Mouse (Mus musculus): ENCODE measurements around the gene Igfals. TPM values are rescaled to one million over a fixed set of nuclear protein-coding genes. Genes with fewer than 3 reads are reported as not detected.

Gene Igfals
- polyA plus RNA-seq (2016; fragmentation: Nextera tagmentation; extraction: Ambion mirVana) = 0.22 and 0.28 TPM in 2 replicates

DNA sequence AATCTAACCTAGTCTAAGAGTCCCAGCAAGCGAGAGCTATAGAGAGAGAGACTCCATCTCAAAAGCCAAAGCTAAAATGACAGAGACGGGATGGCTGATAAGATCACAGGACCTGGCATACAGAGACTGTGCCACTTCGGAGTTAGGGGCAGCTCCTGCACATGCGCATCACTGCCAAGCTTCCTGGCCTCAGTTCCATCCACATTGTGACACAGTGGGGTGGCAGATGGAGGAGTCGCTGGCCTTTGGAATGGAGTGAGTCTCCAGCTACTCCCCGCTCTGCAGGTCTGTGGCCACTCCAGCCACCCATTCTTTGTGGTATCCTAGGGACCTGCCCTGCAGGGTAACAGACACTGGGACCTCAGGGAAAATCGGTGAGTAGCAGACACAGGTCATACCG is at the start of gene Igfals:
Igfals (plus strand) TSS at position 222 of the 400 bp plus-strand sequence.
- H3K36me3 ChIP-seq = peaks cover 28% of the 10 kb centered on the region; the same call in 1 of the 2 replicates
- WGBS = 88% methylated on average over 8 of the region's 8 CpGs
- no peaks in the 10 kb centered on the region for H3K4me1 ChIP-seq
- no peak within 1 kb of the TSS for H3K27ac ChIP-seq
- no peaks in the 10 kb centered on the region for H3K9me3 ChIP-seq
- ATAC-seq (ENCODE audit: insufficient number of reproducible peaks, insufficient read depth, low FRiP score, low TSS enrichment) = no peak
- H3K4me3 ChIP-seq = no peak within 1 kb of the TSS
- no peak within 1 kb of the TSS for H3K9ac ChIP-seq
- H3K4me2 ChIP-seq (replicated peaks) = no peak within 1 kb of the TSS
- H3K27me3 ChIP-seq = no peaks in the 10 kb centered on the region

DNA sequence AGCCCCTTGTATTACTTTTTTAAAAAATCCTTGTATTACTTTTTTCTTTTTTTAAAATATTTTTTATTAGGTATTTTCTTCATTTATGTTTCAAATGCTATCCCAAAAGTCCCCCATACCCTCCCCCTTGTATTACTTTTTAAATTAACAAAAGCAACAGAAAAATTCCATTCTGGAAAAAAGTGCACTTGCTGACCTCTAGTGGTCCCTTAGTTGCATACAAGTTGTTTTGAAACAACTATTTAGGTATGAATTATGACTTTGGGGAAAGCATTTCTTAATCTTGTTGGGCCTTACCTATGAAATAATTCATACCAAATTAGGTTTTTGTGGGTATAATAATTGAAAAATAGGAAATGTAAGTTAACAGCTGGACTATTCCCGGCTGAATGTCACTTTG is 48.3 kb upstream of the Igfals start:
- Histone ChIP-seq H3K4me2 (replicated peaks) (no peak overlapping the region), H3K27ac (no peak overlapping the region), H3K4me3 (no peak overlapping the region), H3K27me3 (no peaks in the 10 kb centered on the region), H3K4me1 (no peaks in the 10 kb centered on the region), H3K36me3 (no peaks in the 10 kb centered on the region), H3K9me3 (no peaks in the 10 kb centered on the region), H3K9ac (no peak overlapping the region)
- WGBS = 29% methylated on average over 1 of the region's 1 CpGs
- ATAC-seq (ENCODE audit: insufficient number of reproducible peaks, insufficient read depth, low FRiP score, low TSS enrichment) = no peak

DNA sequence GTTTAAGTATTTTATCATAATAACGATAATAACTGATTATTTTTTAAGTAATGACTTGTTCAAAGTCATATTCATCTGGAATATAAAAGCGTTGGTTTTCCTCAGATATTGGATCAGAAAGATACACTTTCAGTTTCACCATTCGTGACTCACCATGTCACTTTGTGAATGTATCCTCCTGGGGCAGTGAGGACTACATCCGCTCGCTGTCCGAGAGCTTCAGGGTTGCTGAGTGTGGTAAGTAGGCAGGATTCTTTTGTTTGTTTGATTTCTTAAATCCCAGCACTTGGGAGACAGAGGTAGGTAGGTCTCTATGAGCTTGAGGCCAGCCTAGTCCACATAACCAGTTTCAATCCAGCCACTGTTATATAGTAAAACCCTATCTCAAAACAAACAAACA is 47.6 kb upstream of the Igfals start:
- WGBS = 51% methylated on average over 6 of the region's 6 CpGs
- no peak overlapping the region for H3K4me3 ChIP-seq
- no peak overlapping the region for H3K27ac ChIP-seq
- H3K4me2 ChIP-seq (replicated peaks) = no peak overlapping the region
- H3K9me3 ChIP-seq = no peaks in the 10 kb centered on the region
- H3K9ac ChIP-seq = no peak overlapping the region
- H3K27me3 ChIP-seq = no peaks in the 10 kb centered on the region
- no peaks in the 10 kb centered on the region for H3K36me3 ChIP-seq
- H3K4me1 ChIP-seq = no peaks in the 10 kb centered on the region
- ATAC-seq (ENCODE audit: insufficient number of reproducible peaks, insufficient read depth, low FRiP score, low TSS enrichment) = no peak

DNA sequence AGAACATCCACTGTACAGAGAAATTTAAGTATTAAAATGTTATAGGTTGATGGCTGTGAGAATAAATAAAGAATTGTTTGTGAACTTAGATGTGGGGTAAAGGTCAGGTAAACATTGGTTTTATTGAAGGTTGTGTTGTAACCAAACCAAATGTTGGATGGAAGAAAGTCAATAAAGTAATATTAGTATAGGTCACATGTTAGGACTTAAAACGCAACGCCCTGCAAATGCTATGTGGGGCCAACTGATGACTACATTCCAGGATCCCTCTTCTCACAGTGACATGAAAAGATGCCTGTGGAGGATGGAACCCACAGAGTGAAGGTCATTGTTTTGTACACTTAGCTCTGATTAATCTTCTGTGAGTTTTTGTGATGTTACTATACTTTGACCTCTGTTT is 46.3 kb upstream of the Igfals start:
- peaks cover 2% of the 10 kb centered on the region; the same call in 1 of the 2 replicates for H3K27me3 ChIP-seq
- H3K4me1 ChIP-seq = no peaks in the 10 kb centered on the region
- no peak overlapping the region for H3K27ac ChIP-seq
- H3K9me3 ChIP-seq = no peaks in the 10 kb centered on the region
- H3K4me3 ChIP-seq = no peak overlapping the region
- H3K9ac ChIP-seq = no peak overlapping the region
- whole genome bisulfite sequencing = 63% methylated on average over 2 of the region's 2 CpGs
- H3K36me3 ChIP-seq = no peaks in the 10 kb centered on the region
- H3K4me2 ChIP-seq (replicated peaks) = no peak overlapping the region
- ATAC-seq (ENCODE audit: insufficient number of reproducible peaks, insufficient read depth, low FRiP score, low TSS enrichment) = no peak

DNA sequence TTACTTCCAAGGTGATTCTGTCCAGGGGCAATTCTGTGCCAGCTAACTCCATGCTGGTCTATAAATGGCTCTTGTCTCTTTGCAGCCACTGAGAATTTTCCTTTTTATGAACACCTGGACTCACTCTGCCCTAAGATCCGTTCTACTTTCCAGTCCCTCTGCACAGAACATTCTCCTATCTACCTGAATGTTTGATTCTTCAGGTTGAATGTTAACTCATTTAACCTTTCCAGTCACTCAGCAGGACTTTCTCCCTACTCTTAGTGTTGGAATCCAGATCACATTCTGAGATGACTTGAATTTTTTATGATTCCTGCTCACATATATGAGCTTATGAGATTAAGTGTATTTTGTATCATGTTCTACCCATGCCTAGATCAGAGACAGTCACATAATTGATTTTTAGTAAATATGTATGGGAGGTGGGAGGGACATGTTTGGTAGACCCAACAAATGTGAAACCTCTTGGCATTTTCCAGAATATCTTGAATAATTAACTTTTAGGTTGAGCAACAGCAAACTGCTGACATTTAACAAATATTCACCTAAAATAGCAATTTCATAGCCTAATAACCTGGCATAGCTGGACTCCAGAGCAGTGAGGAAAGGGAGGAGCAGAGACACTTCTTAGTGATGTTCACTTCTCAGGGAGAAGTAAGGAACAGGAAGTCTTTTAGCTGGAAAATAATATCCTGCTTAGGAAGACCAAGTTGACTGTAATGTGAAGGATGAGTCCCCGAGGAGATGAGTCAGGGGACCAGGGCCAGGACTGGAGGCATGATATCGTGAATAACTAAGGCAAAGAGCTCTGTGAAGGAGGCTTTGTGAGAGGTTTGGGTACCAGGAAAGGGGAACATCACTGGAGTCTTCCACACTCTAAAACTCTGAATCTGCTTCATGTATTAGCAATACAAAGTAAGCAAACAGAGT is 44.2 kb upstream of the Igfals start:
- no peak overlapping the region for H3K9ac ChIP-seq
- H3K9me3 ChIP-seq = no peaks in the 10 kb centered on the region
- H3K27me3 ChIP-seq = peaks cover 2% of the 10 kb centered on the region; the same call in 1 of the 2 replicates
- H3K27ac ChIP-seq = no peak overlapping the region
- H3K36me3 ChIP-seq = no peaks in the 10 kb centered on the region
- H3K4me3 ChIP-seq = no peak overlapping the region
- H3K4me1 ChIP-seq = no peaks in the 10 kb centered on the region
- no peak overlapping the region for H3K4me2 ChIP-seq (replicated peaks)
- ATAC-seq (ENCODE audit: insufficient number of reproducible peaks, insufficient read depth, low FRiP score, low TSS enrichment) = no peak
- 52% methylated on average over 3 of the region's 3 CpGs for WGBS

DNA sequence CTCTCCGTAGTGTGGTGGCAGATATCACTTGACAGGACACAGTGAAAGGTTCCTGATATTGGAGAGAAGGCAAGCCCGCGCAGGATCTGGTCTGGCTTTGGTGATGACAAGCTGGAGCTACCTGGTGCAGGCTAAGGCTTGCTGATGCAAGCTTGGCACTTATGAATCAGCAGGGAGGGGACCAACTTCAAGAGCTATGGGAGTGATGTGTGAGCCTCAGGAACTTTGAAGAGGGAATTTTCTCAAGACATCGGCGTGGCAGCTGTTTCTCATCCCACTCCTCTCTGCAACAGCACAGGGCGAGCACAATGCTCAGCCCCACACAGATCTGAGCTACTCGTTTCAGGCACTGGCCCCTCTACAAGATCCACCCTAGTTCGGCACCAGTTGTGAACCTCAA is 26.0 kb upstream of the Igfals start, which contains the start of gene Hagh:
Hagh (plus strand) TSS at position 302 of the 400 bp plus-strand sequence.
- no peak for ATAC-seq (ENCODE audit: insufficient number of reproducible peaks, insufficient read depth, low FRiP score, low TSS enrichment)
- H3K4me1 ChIP-seq = no peaks in the 10 kb centered on the region
- no peak within 1 kb of the TSS for H3K4me3 ChIP-seq
- no peak within 1 kb of the TSS for H3K9ac ChIP-seq
- no peak within 1 kb of the TSS for H3K27ac ChIP-seq
- H3K36me3 ChIP-seq = no peaks in the 10 kb centered on the region
- H3K27me3 ChIP-seq = no peaks in the 10 kb centered on the region
- 63% methylated on average over 8 of the region's 8 CpGs for WGBS
- no peak within 1 kb of the TSS for H3K4me2 ChIP-seq (replicated peaks)
- H3K9me3 ChIP-seq = no peaks in the 10 kb centered on the region

DNA sequence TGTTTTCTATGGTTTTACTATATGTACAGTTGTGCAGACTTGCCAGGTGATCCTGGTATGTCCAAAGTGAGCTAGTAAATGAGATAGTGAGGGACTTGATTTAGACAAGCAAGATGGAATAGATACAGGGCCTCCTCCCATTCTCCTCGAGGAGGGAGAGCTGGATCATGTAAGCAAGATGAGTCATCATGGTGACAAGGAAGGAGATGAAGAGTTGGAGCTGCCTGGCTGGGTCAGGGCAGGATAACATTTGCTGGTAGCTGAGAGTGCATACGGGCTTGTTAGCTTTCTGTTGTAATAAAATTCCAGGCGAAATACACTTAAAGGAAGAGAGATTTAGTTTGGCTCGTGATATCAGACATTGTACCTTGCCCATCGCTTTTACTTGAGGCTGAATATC is 25.5 kb upstream of the Igfals start:
- WGBS = 66% methylated on average over 5 of the region's 5 CpGs
- no peak for ATAC-seq (ENCODE audit: insufficient number of reproducible peaks, insufficient read depth, low FRiP score, low TSS enrichment)

DNA sequence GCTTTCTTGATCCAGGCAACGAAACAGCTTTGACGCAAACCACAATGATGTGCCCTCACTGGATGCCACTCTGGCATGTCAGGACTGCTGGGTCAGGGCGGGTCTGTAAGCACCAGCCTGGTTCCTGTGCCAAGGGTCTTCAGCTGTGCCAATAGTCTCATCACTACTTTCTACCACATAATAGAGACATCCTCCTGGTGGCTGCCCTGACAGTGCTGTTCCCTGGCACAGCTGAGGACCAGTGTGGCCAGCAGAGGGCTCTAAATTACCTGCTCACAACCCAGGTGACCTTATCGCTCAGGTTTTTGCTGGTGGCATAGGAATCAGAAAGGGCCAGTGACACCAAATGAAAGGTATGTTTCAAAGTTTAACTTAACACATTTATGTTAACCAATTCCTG is 24.7 kb upstream of the Igfals start:
- H3K4me1 ChIP-seq = no peaks in the 10 kb centered on the region
- H3K4me2 ChIP-seq (replicated peaks) = no peak overlapping the region
- no peak overlapping the region for H3K9ac ChIP-seq
- H3K4me3 ChIP-seq = no peak overlapping the region
- no peaks in the 10 kb centered on the region for H3K9me3 ChIP-seq
- 53% methylated on average over 4 of the region's 4 CpGs for WGBS
- no peak overlapping the region for H3K27ac ChIP-seq
- H3K36me3 ChIP-seq = no peaks in the 10 kb centered on the region
- no peak for ATAC-seq (ENCODE audit: insufficient number of reproducible peaks, insufficient read depth, low FRiP score, low TSS enrichment)
- no peaks in the 10 kb centered on the region for H3K27me3 ChIP-seq

More for the DNA sequence above, 25.5 kb upstream of the Igfals start:
- no peaks in the 10 kb centered on the region for H3K36me3 ChIP-seq
- H3K4me1 ChIP-seq = no peaks in the 10 kb centered on the region
- H3K4me3 ChIP-seq = no peak overlapping the region
- no peak overlapping the region for H3K4me2 ChIP-seq (replicated peaks)
- no peak overlapping the region for H3K27ac ChIP-seq
- H3K27me3 ChIP-seq = no peaks in the 10 kb centered on the region
- H3K9ac ChIP-seq = no peak overlapping the region
- no peaks in the 10 kb centered on the region for H3K9me3 ChIP-seq

DNA sequence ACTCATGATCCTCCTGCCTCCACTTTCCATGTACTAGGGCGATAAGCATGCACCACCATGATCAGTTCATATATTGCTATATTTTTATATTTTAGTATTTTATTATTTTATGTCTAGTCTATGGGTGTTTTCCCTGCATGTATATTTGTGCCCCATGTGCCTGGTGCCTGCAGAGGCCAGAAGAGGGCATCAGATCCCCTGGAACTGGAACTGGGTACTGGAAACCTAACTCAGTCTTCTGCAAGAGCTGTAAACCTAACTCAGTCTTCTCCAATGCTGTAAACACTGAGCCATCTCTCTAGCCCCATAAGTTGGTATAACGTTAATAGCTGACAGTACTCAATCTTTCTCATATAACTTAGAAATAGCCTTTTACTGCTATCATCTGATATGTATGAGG is 23.2 kb upstream of the Igfals start:
- H3K4me3 ChIP-seq = no peak overlapping the region
- H3K9me3 ChIP-seq = no peaks in the 10 kb centered on the region
- WGBS = 58% methylated on average over 2 of the region's 2 CpGs
- no peak overlapping the region for H3K4me2 ChIP-seq (replicated peaks)
- H3K27me3 ChIP-seq = no peaks in the 10 kb centered on the region
- H3K27ac ChIP-seq = no peak overlapping the region
- no peak overlapping the region for H3K9ac ChIP-seq
- no peaks in the 10 kb centered on the region for H3K4me1 ChIP-seq
- no peak for ATAC-seq (ENCODE audit: insufficient number of reproducible peaks, insufficient read depth, low FRiP score, low TSS enrichment)
- H3K36me3 ChIP-seq = no peaks in the 10 kb centered on the region

DNA sequence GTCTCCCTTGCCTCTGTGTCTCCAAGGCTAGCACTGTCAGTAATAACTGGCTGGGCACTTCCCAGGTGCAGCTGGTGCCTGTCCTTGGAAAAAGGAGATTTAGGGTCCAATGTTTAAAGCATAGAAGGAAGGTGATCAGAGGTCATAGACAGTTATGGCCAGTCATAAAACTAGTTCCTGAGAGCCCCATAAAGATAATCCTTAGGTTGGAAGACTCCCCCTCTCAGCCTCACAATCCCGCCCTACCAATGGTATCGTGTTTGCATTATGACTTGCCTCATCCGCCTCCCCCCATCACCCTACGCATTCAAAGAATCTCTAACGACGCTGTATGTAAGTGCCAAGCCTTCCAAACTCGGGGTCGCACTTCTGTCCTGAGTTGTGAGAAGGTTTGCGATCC is 21.3 kb upstream of the Igfals start:
- 59% methylated on average over 9 of the region's 9 CpGs for WGBS
- Histone ChIP-seq H3K4me2 (replicated peaks) (no peak overlapping the region), H3K9ac (no peak overlapping the region), H3K4me1 (peaks cover 8% of the 10 kb centered on the region), H3K9me3 (no peaks in the 10 kb centered on the region), H3K27me3 (no peaks in the 10 kb centered on the region), H3K27ac (no peak overlapping the region), H3K4me3 (no peak overlapping the region), H3K36me3 (no peaks in the 10 kb centered on the region)
- no peak for ATAC-seq (ENCODE audit: insufficient number of reproducible peaks, insufficient read depth, low FRiP score, low TSS enrichment)

DNA sequence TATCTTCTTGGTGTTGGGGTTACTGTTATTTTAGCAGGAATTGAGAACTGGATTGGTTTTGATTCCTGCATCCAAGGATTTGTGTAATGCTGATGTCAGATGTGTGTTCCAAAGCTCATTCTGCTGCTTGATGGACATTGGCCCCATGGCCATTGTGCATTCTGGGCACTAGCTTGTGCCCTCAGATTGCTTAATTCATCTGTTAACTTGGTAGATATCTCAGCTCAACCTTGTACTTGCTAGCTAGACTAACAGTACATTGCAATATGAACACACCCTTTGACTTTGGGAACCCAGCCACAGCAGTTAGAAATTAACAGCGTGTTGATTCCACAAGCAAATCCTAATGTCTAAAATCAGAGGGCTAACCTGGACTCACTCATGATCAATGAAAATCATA is 18.4 kb upstream of the Igfals start:
- Histone ChIP-seq H3K27me3 (peaks cover 10% of the 10 kb centered on the region; the same call in 1 of the 2 replicates), H3K4me3 (no peak overlapping the region), H3K4me2 (replicated peaks) (no peak overlapping the region), H3K9me3 (no peaks in the 10 kb centered on the region), H3K27ac (no peak overlapping the region), H3K4me1 (peaks cover 14% of the 10 kb centered on the region), H3K36me3 (no peaks in the 10 kb centered on the region), H3K9ac (no peak overlapping the region)
- ATAC-seq (ENCODE audit: insufficient number of reproducible peaks, insufficient read depth, low FRiP score, low TSS enrichment) = no peak
- WGBS = 95% methylated on average over 1 of the region's 1 CpGs

DNA sequence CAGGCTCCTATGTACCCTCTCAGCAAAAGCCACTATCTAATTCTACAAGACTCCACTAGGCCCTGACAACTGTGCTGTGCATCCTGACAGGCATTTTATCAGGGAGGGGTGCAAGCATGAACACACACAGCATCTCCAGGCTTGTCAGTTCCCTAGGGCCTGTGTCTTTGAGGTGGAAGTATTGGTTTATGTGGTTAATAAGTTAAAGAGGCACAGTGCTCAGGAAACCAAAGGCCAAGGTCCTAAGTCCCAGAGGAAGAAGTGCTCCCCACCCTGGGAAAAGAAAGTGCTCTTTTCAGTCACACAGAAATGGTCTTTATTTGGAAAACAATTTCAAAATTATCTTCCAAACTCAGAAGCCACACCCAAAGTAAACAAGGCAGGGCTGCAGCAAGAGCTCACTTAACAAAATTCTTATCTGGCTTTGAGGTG is 17.2 kb upstream of the Igfals start:
- H3K4me3 ChIP-seq = 0 out of 2 replicates have a peak overlapping the region, but pooled peaks have one; percentile 7
- peak overlapping the region; percentile 87 for H3K4me2 ChIP-seq (replicated peaks)
- H3K27me3 ChIP-seq = peaks cover 10% of the 10 kb centered on the region; the same call in 1 of the 2 replicates
- no peak for ATAC-seq (ENCODE audit: insufficient number of reproducible peaks, insufficient read depth, low FRiP score, low TSS enrichment)
- H3K9ac ChIP-seq = no peak overlapping the region
- H3K36me3 ChIP-seq = peaks cover 9% of the 10 kb centered on the region
- no peak overlapping the region for H3K27ac ChIP-seq
- H3K9me3 ChIP-seq = no peaks in the 10 kb centered on the region
- peaks cover 14% of the 10 kb centered on the region for H3K4me1 ChIP-seq

All from embryonic facial prominence, embryonic 12.5 days (tissue).